Mouse (Mus musculus) stomach, embryonic 14.5 days (tissue): Measurements from ENCODE around the gene Tmsb15b1. TPM values are rescaled to one million over a fixed set of nuclear protein-coding genes. Genes with fewer than 3 reads are reported as not detected.
"Not testable (repeated sequence)": the region's sequence is repeated elsewhere in the genome, so short reads cannot be mapped to it uniquely, and the experiment has no call there.

Source experiments
- ATAC-seq: fragments of 200-750 bp; cut with Nextera tagmentation; 2 replicates; pipeline ENCODE4 v1.8.0; 2017; ENCODE audit warnings: low read depth, moderate TSS enrichment; ENCODE audit not compliant: insufficient number of reproducible peaks, insufficient read depth, low FRiP score
- H3K27ac ChIP-seq: fragments of 300-500 bp; sonication (generic); 2 replicates; pipeline ENCODE4 v1.5.1; 2014; ENCODE audit warnings: mild to moderate bottlenecking, low read length, moderate library complexity, mixed read lengths
- H3K27me3 ChIP-seq: fragments of 300-500 bp; sonication (generic); 2 replicates; pipeline ENCODE4 v1.6.1; 2014; ENCODE audit warnings: low read length, control low read depth, mixed read lengths; ENCODE audit not compliant: control insufficient read depth, insufficient read depth
- H3K36me3 ChIP-seq: fragments of 300-500 bp; sonication (generic); 2 replicates; pipeline ENCODE4 v1.6.1; 2014; ENCODE audit warnings: mild to moderate bottlenecking, control low read depth, low read length, moderate library complexity, mixed read lengths; ENCODE audit not compliant: control insufficient read depth, insufficient read depth
- H3K4me1 ChIP-seq: fragments of 300-500 bp; sonication (generic); 2 replicates; pipeline ENCODE4 v1.6.1; 2014; ENCODE audit warnings: low read length, control low read depth, mixed read lengths; ENCODE audit not compliant: control insufficient read depth, insufficient read depth
- H3K4me2 ChIP-seq: fragments of 300-500 bp; sonication (generic); replicated peaks from 2 replicates; pipeline ENCODE4 v1.6.1; 2014; ENCODE audit warnings: low read depth, low read length, control low read depth
- H3K4me3 ChIP-seq: fragments of 300-500 bp; sonication (generic); 2 replicates; pipeline ENCODE4 v1.5.1; 2014; ENCODE audit warnings: low read depth, low read length, control low read depth
- H3K9ac ChIP-seq: fragments of 300-500 bp; sonication (generic); replicated peaks from 2 replicates; pipeline ENCODE4 v1.6.1; 2014; ENCODE audit warnings: low read depth, mild to moderate bottlenecking, control low read depth, low read length, moderate library complexity, mixed read lengths
- H3K9me3 ChIP-seq: fragments of 300-500 bp; sonication (generic); 2 replicates; pipeline ENCODE4 v1.6.1; 2016; ENCODE audit warnings: low read depth, low read length, control low read depth; ENCODE audit not compliant: control insufficient read depth
- WGBS: fragments of 180-500 bp; shearing (Covaris S2); extraction: QIAGEN DNeasy Blood & Tissue Kit; methylation state at CpG from one replicate; pipeline ENCODE4 v1.1.7; 2014; 5-methylcytosine and 5-hydroxymethylcytosine counted together
- polyA plus RNA-seq: library from polyadenylated mRNA; unstranded; fragments of >200 nt; fragmentation: Nextera tagmentation; extraction: Ambion mirVana; gene quantifications from 2 replicates; pipeline ENCODE4 v1.2.1, GENCODE M21; 2014

Tmsb15b1 gene
- polyA plus RNA-seq, 1 experiment from 2014 or later: 35.1 TPM

DNA sequence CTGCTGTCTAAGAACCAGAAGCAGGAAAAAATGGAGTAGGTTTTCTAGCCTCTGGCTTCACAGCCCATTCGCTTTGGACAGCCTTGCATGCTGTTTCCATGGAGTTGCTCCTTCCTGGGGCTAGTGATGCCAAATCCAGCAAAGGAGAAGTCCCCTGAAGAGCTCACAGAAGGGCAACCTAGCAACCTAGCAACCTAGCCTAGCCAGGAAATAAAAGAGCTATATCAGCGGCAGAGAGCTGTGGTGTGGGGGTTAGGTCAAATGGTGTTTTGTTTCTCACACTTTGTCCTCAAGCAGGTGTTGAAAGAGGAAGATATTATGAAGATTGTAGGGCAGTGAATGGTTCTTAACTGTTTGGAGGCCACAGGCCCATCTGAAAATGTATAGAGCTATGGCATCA lies 14.6 kb upstream of the Tmsb15b1 start:
- WGBS: 58% methylated on average over 2 of the region's 2 CpGs
- no peaks in the 10 kb centered on the region for H3K9me3 ChIP-seq
- no peaks in the 10 kb centered on the region for H3K36me3 ChIP-seq
- no peak overlapping the region for H3K9ac ChIP-seq
- H3K4me1 ChIP-seq: no peaks in the 10 kb centered on the region
- H3K4me2 ChIP-seq: no peak overlapping the region
- no peaks in the 10 kb centered on the region for H3K27me3 ChIP-seq
- no peak overlapping the region for H3K27ac ChIP-seq
- ATAC-seq: no peak
- no peak overlapping the region for H3K4me3 ChIP-seq

DNA sequence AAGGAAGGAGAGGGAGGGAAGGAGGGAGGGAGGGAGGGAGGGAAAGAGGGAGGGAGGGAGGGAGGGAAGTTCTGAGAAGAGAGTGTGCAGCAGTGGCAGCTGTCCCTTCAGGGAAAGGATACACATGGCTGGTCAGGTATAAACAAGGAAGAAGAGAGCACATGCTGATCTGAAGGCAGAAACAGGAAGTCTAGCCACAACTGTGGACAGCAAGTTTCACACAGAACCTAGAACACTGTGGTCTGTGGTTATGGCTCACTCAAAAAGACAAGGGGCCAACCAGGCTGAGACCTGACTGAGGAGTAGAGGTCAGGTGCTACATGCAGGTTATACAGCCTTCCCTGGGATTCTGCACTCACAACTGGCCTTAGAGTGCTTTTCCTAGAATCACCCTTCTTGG lies 9.4 kb upstream of the Tmsb15b1 start:
- H3K27me3 ChIP-seq: no peaks in the 10 kb centered on the region
- no peak overlapping the region for H3K9ac ChIP-seq
- no peak overlapping the region for H3K4me3 ChIP-seq
- ATAC-seq: no peak
- no peaks in the 10 kb centered on the region for H3K36me3 ChIP-seq
- H3K4me1 ChIP-seq: no peaks in the 10 kb centered on the region
- no peaks in the 10 kb centered on the region for H3K9me3 ChIP-seq
- H3K4me2 ChIP-seq: no peak overlapping the region
- H3K27ac ChIP-seq: no peak overlapping the region

DNA sequence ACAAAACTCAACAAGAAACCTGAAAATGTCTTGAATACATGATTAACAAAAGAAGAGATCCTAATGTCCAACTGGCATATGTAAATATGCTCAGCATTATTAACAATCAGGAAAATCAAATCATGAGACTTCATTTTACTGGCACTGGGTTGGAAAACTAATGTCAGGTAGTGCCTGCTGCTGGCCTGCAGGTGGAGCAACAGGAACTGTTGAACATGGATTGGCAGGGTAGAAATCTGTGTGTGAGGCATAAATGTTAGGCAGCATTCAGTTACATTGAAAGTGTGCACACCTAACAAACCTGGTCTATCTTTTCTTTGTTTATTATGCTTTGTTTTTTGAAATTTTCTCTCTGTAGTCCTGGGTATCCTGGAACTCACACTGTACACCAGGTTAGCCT lies 1.9 kb upstream of the Tmsb15b1 start:
- ATAC-seq: no peak
- H3K27me3 ChIP-seq: no peaks in the 10 kb centered on the region
- no peaks in the 10 kb centered on the region for H3K4me1 ChIP-seq
- no peak overlapping the region for H3K27ac ChIP-seq
- no peak overlapping the region for H3K9ac ChIP-seq
- H3K4me2 ChIP-seq: no peak overlapping the region
- no peaks in the 10 kb centered on the region for H3K36me3 ChIP-seq
- H3K4me3 ChIP-seq: no peak overlapping the region
- H3K9me3 ChIP-seq: no peaks in the 10 kb centered on the region

DNA sequence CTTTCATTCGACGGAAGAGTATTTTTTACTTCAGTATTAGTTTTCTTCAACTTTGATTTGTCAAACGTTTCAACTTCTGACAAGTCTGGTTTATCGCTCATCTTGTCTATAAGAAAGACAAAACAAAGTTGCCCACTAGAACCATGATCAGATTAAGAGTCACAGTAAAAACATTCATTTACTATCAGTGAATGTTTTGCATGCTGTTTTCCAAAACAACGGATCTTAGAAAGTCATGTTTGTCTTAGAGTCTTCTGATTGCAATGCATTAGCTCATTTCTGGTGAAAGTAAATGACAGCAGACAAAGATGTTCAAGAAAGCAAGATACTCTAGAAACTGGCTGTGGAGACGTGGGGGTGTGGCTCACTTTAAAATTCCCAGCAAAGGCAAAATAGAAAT lies 1.3 kb downstream of the Tmsb15b1 start, which contains the start of gene Tmsb15b2:
Gene Tmsb15b2, minus strand, starts transcription at position 101 of the 400 bp plus-strand sequence.
- peak within 1 kb of the TSS; percentile 33 for H3K4me3 ChIP-seq
- H3K36me3 ChIP-seq, H3K9me3 ChIP-seq, H3K9ac ChIP-seq, H3K27ac ChIP-seq, H3K27me3 ChIP-seq, ATAC-seq, H3K4me1 ChIP-seq: not testable (repeated sequence)
- H3K4me2 ChIP-seq: peak within 1 kb of the TSS; percentile 42
- WGBS: 78% methylated on average over 6 of the region's 6 CpGs

DNA sequence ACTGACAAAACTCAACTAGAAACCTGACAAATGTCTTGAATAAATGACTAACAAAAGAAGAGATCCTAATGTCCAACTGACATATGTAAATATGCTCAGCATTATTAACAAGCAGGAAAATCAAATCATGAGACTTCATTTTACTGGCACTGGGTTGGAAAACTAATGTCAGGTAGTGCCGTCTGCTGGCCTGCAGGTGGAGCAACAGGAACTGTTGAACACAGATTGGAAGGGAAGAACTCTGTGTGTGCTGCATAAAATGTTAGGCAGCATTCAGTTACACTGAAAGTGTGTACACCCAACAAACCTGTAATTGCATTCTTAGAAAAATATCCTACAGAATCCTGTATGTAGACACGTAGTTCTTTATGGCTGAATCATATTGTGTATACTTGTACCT lies 17.0 kb downstream of the Tmsb15b1 start:
- H3K4me1 ChIP-seq: no peaks in the 10 kb centered on the region
- H3K9me3 ChIP-seq: no peaks in the 10 kb centered on the region
- H3K27ac ChIP-seq: no peak overlapping the region
- WGBS: 32% methylated on average over 2 of the region's 2 CpGs
- no peaks in the 10 kb centered on the region for H3K36me3 ChIP-seq
- no peak overlapping the region for H3K4me2 ChIP-seq
- no peak for ATAC-seq
- no peak overlapping the region for H3K4me3 ChIP-seq
- no peak overlapping the region for H3K9ac ChIP-seq
- no peaks in the 10 kb centered on the region for H3K27me3 ChIP-seq

DNA sequence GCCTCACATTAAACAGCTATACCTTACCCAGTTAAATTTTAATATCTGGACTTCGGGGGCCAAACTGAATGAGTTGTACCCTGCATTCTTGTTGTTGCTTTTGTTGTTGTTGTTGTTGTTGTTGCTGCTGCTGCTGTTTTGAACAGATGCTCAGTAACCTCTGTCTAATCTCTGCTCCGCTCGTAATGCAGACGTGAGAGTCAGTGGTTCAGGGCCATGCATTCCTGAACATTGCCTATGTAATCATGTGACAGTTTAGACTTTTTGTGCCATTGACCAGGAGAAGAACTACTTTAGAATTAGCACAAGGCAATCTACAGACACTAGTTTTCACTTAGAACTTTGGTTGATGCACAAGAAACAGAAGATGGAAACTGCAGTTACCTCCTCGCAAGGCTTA lies 18.4 kb downstream of the Tmsb15b1 start:
- H3K36me3 ChIP-seq, H3K9ac ChIP-seq, H3K27me3 ChIP-seq, ATAC-seq, H3K4me1 ChIP-seq, H3K27ac ChIP-seq, H3K9me3 ChIP-seq: not testable (repeated sequence)
- Histone ChIP-seq H3K4me3 (0 out of 2 replicates have a peak overlapping the region, but pooled peaks have one; percentile 17), H3K4me2 (peak overlapping the region; percentile 34)
- 58% methylated on average over 5 of the region's 5 CpGs for WGBS

DNA sequence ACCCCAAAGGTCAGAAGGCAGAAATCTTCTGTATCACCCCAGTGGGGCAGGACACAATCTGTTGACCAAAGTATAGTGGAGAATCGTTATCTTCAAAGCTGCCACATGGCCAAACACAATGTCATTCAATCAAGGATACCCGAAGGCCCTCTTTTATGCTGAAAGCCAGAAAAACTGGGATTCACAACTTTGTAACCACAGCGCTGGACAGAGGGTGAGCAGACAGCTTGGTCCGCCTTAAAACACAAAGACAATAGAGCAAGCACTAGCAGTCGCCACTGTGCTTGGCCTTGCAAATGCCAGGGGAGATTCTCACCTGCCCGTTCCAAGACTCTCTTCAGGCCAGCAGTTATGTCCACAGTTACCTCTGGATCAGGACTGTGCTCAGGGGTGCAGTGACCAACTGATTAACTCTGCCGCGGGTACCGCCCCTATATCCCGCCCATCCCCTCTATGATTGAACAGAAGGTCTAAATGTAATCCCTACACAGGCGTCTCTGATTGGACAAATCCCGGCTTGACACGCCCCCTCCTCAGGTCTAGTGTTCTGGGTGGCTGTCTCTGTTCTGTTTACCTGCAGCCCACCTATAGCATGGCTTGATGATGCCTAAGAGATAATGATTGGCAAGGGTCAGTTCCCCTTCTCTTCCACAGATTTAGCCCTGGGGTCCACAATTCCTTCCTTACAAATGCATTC lies 18.9 kb downstream of the Tmsb15b1 start:
- H3K4me2 ChIP-seq: peak overlapping the region; percentile 34
- H3K36me3 ChIP-seq, H3K27ac ChIP-seq, H3K27me3 ChIP-seq, H3K4me1 ChIP-seq, H3K9me3 ChIP-seq, H3K9ac ChIP-seq: not testable (repeated sequence)
- WGBS: 22% methylated on average over 13 of the region's 13 CpGs
- H3K4me3 ChIP-seq: 0 out of 2 replicates have a peak overlapping the region, but pooled peaks have one; percentile 17
- ATAC-seq: peak; percentile 99

DNA sequence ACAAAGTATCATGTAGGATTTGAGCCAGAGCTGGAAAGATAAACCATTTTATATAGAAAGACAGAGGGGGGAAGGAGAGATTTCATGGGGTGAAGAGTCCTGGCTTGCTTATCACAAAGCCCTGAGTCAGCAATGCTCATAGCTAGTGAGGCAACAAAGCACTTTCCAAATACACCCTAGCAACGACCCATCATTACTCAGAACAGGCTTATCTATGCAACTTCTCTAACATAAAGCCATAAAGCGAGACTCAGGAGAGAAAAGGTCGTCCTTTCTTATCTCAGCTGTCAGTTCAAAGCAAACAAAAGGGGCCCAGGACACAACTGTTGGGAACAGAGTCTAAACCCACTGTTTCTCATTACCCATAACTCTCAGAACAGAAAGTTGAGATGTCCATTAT lies 38.7 kb downstream of the Tmsb15b1 start:
- Histone ChIP-seq H3K36me3 (no peaks in the 10 kb centered on the region), H3K9me3 (no peaks in the 10 kb centered on the region), H3K27ac (no peak overlapping the region), H3K4me3 (no peak overlapping the region), H3K27me3 (no peaks in the 10 kb centered on the region), H3K4me1 (no peaks in the 10 kb centered on the region), H3K4me2 (no peak overlapping the region), H3K9ac (no peak overlapping the region)
- WGBS: 27% methylated on average over 3 of the region's 3 CpGs
- ATAC-seq: no peak

DNA sequence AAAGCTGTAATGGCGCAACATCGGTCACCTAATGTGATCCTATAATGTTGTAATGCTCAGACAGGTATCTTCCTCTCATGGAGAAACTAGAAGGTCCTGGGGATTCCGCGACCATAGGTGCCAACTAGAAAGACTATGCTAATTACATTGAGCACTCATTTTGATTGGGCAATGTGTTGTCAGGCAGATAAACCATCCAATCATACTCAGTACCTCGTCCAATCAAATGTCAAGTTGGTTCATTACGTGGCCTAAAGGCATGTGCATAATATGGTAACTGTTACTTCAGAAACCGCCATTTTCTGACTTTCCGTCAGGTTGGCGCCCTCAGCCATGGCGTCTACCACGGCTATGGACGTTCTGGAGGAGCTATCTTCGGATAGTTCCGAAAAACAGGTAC lies 49.6 kb downstream of the Tmsb15b1 start, which contains the start of gene H2bfm:
Gene H2bfm, plus strand, starts transcription at position 295 of the 400 bp plus-strand sequence.
- Histone ChIP-seq H3K27ac (no peak within 1 kb of the TSS), H3K4me1 (no peaks in the 10 kb centered on the region), H3K4me2 (no peak within 1 kb of the TSS), H3K27me3 (no peaks in the 10 kb centered on the region), H3K9ac (no peak within 1 kb of the TSS), H3K36me3 (no peaks in the 10 kb centered on the region), H3K4me3 (no peak within 1 kb of the TSS), H3K9me3 (no peaks in the 10 kb centered on the region)
- WGBS: 90% methylated on average over 14 of the region's 14 CpGs
- no peak for ATAC-seq
